Mouse (Mus musculus): ENCODE data around the gene 4933407L21Rik. TPM values are rescaled to one million over a fixed set of nuclear protein-coding genes. Genes with fewer than 3 reads are reported as not detected.

4933407L21Rik gene
- polyA plus RNA-seq, 1 experiment from 2014 or later: 0.25 TPM

DNA sequence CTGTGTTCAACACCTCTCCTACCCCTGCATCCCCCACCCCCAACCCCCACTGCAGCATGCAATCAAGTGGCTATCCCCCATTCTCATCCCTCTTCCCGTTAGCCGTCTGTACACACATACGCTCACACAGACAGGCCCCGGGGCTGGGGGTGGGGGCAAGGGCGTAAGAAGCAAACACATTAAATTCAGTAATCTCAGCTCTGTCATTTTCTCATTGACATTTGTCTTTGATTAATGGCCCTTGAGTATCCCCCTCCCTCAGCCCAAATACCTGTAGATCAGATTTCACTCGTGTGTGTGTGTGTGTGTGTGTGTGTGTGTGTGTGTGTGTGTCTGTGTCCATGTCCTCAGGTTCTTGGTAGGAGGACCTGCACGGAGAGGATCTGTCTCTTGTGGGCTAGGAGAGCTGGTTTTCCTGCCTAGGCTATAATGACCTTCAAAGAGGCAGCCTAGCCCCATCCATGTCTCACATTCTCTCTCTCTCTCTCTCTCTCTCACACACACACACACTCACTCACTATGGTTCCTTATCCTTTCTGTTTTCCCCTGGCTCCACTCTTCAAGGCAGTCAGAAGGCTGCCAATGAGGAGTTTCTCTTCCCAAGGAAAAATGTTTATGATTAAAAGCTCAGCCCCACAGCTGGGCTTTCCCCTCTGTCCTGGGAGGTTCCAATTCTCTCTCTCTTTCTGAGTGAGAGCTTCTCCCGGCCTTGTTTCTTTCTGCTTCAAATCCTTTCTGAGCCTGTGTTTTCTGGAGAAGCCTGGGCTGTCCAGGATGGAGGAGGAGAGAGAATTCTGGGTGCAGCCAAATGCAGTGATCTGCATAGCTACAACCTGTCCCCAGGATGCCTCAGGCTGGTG, 30.2 kb upstream of the 4933407L21Rik start:
- Histone ChIP-seq H3K27ac (ENCODE audit: low read length) (peak overlapping the region; percentile 27; the same call in 1 of the 2 replicates), H3K27me3 (ENCODE audit: control insufficient read depth, insufficient read depth, low read depth, low read length) (no peaks in the 10 kb centered on the region), H3K9ac (ENCODE audit: low read length) (0 out of 2 replicates have a peak overlapping the region, but pooled peaks have one; percentile 38), H3K9me3 (ENCODE audit: control insufficient read depth, low read length) (no peaks in the 10 kb centered on the region), H3K4me1 (replicated peaks; ENCODE audit: control insufficient read depth, insufficient read depth, low read length) (peaks cover 66% of the 10 kb centered on the region), H3K4me3 (ENCODE audit: low read length) (no peak overlapping the region), H3K4me2 (ENCODE audit: low read depth, low read length) (no peak overlapping the region), H3K36me3 (ENCODE audit: control insufficient read depth, insufficient read depth, low read length) (no peaks in the 10 kb centered on the region)
- 30% methylated on average over 8 of the region's 8 CpGs for WGBS
- ATAC-seq (ENCODE audit: low read depth): 0 out of 2 replicates have a peak, but pooled peaks have one; percentile 6

DNA sequence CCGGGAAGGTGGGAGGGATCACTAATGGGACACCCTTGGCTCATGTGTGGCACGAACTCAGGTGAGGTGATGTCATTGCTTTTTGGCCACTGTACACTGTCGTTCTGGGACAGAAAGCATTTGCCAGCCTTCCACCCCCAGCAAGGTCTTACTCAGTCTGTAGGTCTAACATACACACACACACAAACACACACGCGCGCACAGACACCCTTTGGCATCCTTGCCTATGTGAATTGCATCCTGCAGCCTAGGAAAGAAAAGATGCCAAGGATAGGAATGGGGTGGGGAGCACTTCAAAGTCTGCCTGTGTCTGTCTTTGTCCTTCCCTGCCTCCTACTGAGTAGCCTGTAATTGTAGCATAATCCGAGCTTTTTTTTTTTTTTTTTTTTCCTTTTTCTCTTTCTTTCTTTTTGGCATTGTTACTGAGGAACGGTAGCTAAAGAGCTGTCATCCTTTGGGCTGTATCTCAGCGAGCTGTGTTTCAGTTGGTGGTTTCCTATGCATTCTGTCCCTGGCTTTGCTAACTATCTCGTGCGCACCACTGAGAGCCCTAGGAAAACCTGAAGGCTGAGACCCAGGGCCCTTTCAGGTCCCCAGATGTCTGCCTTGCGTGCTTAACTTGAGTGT, 29.4 kb upstream of the 4933407L21Rik start:
- peaks cover 1% of the 10 kb centered on the region; the same call in 1 of the 2 replicates for H3K36me3 ChIP-seq (ENCODE audit: control insufficient read depth, insufficient read depth, low read length)
- H3K4me3 ChIP-seq (ENCODE audit: low read length): no peak overlapping the region
- no peaks in the 10 kb centered on the region for H3K27me3 ChIP-seq (ENCODE audit: control insufficient read depth, insufficient read depth, low read depth, low read length)
- 53% methylated on average over 12 of the region's 12 CpGs for WGBS
- H3K9me3 ChIP-seq (ENCODE audit: control insufficient read depth, low read length): no peaks in the 10 kb centered on the region
- peaks cover 65% of the 10 kb centered on the region for H3K4me1 ChIP-seq (replicated peaks; ENCODE audit: control insufficient read depth, insufficient read depth, low read length)
- ATAC-seq (ENCODE audit: low read depth): no peak
- H3K9ac ChIP-seq (ENCODE audit: low read length): 0 out of 2 replicates have a peak overlapping the region, but pooled peaks have one; percentile 38
- H3K27ac ChIP-seq (ENCODE audit: low read length): peak overlapping the region; percentile 27; the same call in 1 of the 2 replicates
- no peak overlapping the region for H3K4me2 ChIP-seq (ENCODE audit: low read depth, low read length)

DNA sequence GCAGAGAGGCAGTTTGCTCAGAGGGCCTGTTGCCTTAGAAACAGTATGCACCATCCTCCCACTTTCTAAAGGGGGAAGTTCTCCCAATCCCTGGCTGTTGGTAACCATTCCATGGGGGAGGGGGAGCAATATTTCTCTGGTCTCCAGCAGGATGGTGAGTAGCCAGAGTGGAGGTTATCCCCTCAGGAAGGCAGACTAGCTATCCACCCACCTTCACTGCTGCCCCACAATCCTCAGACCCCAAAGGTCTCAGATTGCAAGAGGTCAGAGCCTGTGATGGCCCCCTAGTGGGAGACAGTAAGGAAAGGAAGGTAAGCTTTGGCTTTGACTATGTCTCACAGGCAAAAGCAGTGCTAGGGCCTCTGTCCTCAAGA, 28.9 kb upstream of the 4933407L21Rik start:
- H3K4me1 ChIP-seq (replicated peaks; ENCODE audit: control insufficient read depth, insufficient read depth, low read length): peaks cover 62% of the 10 kb centered on the region
- H3K27me3 ChIP-seq (ENCODE audit: control insufficient read depth, insufficient read depth, low read depth, low read length): no peaks in the 10 kb centered on the region
- no peak overlapping the region for H3K9ac ChIP-seq (ENCODE audit: low read length)
- no peak overlapping the region for H3K27ac ChIP-seq (ENCODE audit: low read length)
- H3K9me3 ChIP-seq (ENCODE audit: control insufficient read depth, low read length): no peaks in the 10 kb centered on the region
- H3K4me2 ChIP-seq (ENCODE audit: low read depth, low read length): no peak overlapping the region
- no peak for ATAC-seq (ENCODE audit: low read depth)
- peaks cover 5% of the 10 kb centered on the region; the same call in 1 of the 2 replicates for H3K36me3 ChIP-seq (ENCODE audit: control insufficient read depth, insufficient read depth, low read length)
- H3K4me3 ChIP-seq (ENCODE audit: low read length): no peak overlapping the region

DNA sequence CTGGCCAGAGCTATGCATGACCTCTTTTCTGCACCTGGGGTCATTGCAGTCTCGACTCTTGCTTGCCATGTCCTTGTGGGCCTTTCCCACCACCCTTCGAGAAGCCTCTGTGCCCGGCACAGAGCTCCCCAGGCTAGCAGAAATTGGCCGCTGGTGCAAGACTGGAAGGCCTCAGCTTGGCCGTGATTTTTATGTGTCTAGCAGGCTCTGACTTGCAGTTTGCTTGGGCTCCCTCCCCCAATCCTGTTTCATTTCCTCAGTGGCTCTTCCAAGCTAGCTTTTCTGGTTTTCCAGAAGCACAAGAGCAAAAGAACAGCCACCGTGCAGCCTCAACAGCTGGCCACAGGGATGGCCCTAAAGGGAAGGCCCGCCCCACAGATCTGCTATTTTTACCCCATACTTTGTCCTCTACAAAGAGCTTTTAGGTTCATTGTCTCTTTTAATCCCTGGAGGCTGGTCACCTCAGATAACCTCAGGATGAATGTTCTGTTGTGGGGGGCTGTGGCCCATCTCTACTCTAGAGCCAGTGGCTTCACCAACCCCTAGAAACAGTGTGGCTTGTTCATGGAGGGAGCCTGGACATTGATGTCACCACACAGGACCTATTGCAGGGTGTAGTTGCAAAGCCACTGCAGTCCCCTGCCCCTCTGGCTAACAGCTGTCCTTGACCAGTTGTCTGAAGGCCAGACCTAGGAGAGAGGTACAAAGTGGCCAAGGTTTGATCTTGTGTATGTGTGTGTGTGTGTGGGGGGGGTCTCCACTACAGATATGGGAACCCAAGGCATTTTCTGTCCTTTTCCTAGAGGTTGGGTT, 27.6 kb upstream of the 4933407L21Rik start:
- H3K4me1 ChIP-seq (replicated peaks; ENCODE audit: control insufficient read depth, insufficient read depth, low read length): peaks cover 60% of the 10 kb centered on the region
- no peaks in the 10 kb centered on the region for H3K27me3 ChIP-seq (ENCODE audit: control insufficient read depth, insufficient read depth, low read depth, low read length)
- no peak overlapping the region for H3K27ac ChIP-seq (ENCODE audit: low read length)
- no peak overlapping the region for H3K4me3 ChIP-seq (ENCODE audit: low read length)
- 54% methylated on average over 7 of the region's 7 CpGs for WGBS
- no peak for ATAC-seq (ENCODE audit: low read depth)
- H3K9ac ChIP-seq (ENCODE audit: low read length): no peak overlapping the region
- peaks cover 18% of the 10 kb centered on the region for H3K36me3 ChIP-seq (ENCODE audit: control insufficient read depth, insufficient read depth, low read length)
- no peak overlapping the region for H3K4me2 ChIP-seq (ENCODE audit: low read depth, low read length)
- H3K9me3 ChIP-seq (ENCODE audit: control insufficient read depth, low read length): no peaks in the 10 kb centered on the region

DNA sequence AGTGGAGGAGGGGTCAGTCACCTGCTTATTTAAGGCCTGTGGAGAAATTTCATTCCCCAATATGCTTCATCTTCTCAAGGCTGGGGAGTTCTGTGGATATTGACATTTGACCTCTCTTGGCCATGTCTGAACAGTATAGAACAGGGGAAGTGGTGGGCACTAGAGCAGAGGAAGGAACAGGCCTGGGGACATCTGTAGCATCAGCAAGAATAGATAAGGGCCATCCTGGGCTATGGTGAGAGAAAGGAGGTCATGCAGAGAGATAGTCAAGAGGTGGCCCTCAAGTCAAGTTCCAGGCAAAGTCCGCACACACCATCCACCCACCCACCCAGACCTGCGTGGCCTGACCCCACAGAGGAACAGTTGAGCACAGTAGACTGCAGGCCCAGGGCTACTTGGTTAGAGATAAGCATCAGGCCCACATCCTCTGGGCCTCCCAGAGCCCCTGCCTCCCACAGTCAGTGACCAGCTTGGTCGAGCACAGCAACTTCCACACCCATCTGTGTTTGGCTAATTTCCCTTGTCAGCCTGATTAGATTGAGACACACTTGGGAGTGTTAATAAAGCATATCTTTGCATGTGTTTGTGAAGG, 26.7 kb upstream of the 4933407L21Rik start:
- Histone ChIP-seq H3K4me2 (ENCODE audit: low read depth, low read length) (no peak overlapping the region), H3K4me3 (ENCODE audit: low read length) (no peak overlapping the region), H3K27ac (ENCODE audit: low read length) (no peak overlapping the region; the same call in 1 of the 2 replicates), H3K9ac (ENCODE audit: low read length) (no peak overlapping the region), H3K4me1 (replicated peaks; ENCODE audit: control insufficient read depth, insufficient read depth, low read length) (peaks cover 51% of the 10 kb centered on the region), H3K9me3 (ENCODE audit: control insufficient read depth, low read length) (no peaks in the 10 kb centered on the region), H3K36me3 (ENCODE audit: control insufficient read depth, insufficient read depth, low read length) (peaks cover 25% of the 10 kb centered on the region), H3K27me3 (ENCODE audit: control insufficient read depth, insufficient read depth, low read depth, low read length) (no peaks in the 10 kb centered on the region)
- ATAC-seq (ENCODE audit: low read depth): peak; percentile 45
- 34% methylated on average over 3 of the region's 3 CpGs for WGBS

DNA sequence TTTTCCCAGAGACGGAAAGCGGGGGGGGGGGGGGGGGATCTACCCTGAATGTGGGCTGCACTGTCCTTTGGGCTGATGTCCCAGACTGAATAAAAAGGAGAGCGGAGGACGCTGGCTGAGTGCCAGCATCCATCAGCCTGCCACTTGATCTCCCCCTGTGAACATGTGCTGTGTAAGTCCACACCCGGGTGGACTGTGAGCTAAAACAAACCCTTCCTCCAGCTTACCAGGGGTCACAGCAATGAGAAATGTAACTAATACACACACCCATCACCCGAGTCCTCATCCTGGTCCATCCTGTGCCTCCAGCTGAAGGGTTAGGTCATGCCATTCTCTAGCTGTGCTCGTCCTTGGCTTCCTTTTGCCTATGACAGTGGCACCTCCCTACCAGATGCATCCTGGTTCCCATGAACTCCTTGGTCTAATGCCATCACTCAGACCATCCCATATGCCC, 26.1 kb upstream of the 4933407L21Rik start:
- no peak overlapping the region for H3K27ac ChIP-seq (ENCODE audit: low read length)
- peak; percentile 71 for ATAC-seq (ENCODE audit: low read depth)
- H3K36me3 ChIP-seq (ENCODE audit: control insufficient read depth, insufficient read depth, low read length): peaks cover 30% of the 10 kb centered on the region
- no peak overlapping the region for H3K4me3 ChIP-seq (ENCODE audit: low read length)
- no peaks in the 10 kb centered on the region for H3K9me3 ChIP-seq (ENCODE audit: control insufficient read depth, low read length)
- no peak overlapping the region for H3K9ac ChIP-seq (ENCODE audit: low read length)
- no peak overlapping the region for H3K4me2 ChIP-seq (ENCODE audit: low read depth, low read length)
- WGBS: 18% methylated on average over 7 of the region's 7 CpGs
- H3K4me1 ChIP-seq (replicated peaks; ENCODE audit: control insufficient read depth, insufficient read depth, low read length): peaks cover 46% of the 10 kb centered on the region
- H3K27me3 ChIP-seq (ENCODE audit: control insufficient read depth, insufficient read depth, low read depth, low read length): no peaks in the 10 kb centered on the region

DNA sequence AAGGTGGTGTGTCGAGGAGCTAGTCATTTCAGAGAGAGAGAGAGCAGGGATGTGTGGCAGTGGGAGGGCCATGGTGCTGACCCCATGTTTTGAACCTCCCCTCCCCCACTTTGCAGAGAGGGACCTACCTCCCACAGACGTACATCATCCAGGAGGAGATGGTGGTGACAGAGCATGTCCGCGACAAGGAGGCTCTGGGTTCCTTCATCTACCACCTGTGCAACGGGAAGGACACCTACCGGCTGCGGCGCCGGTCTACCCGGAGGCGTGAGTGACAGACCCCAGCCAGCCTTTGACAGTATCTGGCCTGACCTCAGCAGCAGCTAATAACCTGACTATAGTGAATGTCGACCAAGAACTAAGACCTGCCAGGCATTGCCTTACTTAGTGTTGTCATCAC, 21.4 kb upstream of the 4933407L21Rik start:
- ATAC-seq (ENCODE audit: low read depth): no peak
- Histone ChIP-seq H3K4me2 (ENCODE audit: low read depth, low read length) (no peak overlapping the region), H3K27me3 (ENCODE audit: control insufficient read depth, insufficient read depth, low read depth, low read length) (no peaks in the 10 kb centered on the region), H3K27ac (ENCODE audit: low read length) (no peak overlapping the region), H3K4me3 (ENCODE audit: low read length) (no peak overlapping the region), H3K36me3 (ENCODE audit: control insufficient read depth, insufficient read depth, low read length) (peaks cover 34% of the 10 kb centered on the region), H3K9me3 (ENCODE audit: control insufficient read depth, low read length) (no peaks in the 10 kb centered on the region), H3K4me1 (replicated peaks; ENCODE audit: control insufficient read depth, insufficient read depth, low read length) (peaks cover 21% of the 10 kb centered on the region), H3K9ac (ENCODE audit: low read length) (no peak overlapping the region)
- 61% methylated on average over 12 of the region's 12 CpGs for WGBS

DNA sequence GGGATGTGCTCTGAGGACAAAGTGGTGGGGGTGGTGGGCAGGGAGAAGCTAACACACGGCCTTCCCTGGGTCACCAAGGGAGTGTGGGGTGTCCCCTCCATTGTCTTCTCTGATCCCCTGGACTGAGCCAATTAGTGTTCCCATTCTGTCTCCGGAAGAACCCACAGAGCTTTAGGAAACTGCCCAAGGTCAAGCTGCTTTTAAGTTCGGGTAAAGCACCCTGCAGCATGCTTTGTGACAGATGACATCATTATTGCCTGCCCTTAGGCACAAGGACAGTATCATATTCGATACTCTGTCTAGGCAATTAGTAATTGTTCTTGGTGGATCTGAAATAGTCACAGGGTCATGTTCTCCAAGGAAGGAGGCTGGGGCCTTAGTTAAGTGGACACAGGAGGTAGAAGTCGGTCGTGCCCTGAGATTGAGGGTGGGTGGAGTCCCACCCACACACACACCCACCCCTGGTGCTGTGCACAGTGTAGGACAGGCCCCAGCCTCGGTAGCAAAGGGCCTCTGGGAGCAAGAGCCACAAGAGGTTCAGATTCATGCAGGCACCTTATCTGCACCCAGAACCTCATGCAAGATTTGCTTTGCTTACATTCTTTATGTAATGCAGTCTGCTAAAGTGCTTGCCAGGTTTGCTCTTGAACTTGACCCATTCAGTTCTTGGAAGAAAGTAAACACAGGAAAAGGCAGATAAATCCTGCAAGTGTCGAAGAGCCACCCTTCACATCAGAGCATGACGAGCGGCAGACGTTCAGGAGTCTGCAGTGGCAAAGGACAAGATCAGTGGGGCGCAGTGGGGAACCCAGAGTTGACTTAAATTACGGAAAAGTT, 19.3 kb upstream of the 4933407L21Rik start:
- H3K9ac ChIP-seq (ENCODE audit: low read length): no peak overlapping the region; the same call in 1 of the 2 replicates
- WGBS: 17% methylated on average over 13 of the region's 13 CpGs
- H3K4me1 ChIP-seq (replicated peaks; ENCODE audit: control insufficient read depth, insufficient read depth, low read length): peaks cover 16% of the 10 kb centered on the region
- peaks cover 32% of the 10 kb centered on the region for H3K36me3 ChIP-seq (ENCODE audit: control insufficient read depth, insufficient read depth, low read length)
- ATAC-seq (ENCODE audit: low read depth): peak; percentile 92
- no peaks in the 10 kb centered on the region for H3K9me3 ChIP-seq (ENCODE audit: control insufficient read depth, low read length)
- H3K4me3 ChIP-seq (ENCODE audit: low read length): no peak overlapping the region
- H3K27ac ChIP-seq (ENCODE audit: low read length): peak overlapping the region; percentile 28
- H3K27me3 ChIP-seq (ENCODE audit: control insufficient read depth, insufficient read depth, low read depth, low read length): no peaks in the 10 kb centered on the region
- no peak overlapping the region for H3K4me2 ChIP-seq (ENCODE audit: low read depth, low read length)

Measured in lung, embryonic 16.5 days (tissue).